ENCODE assay signal across 22 mouse cellular contexts in genomic region chr2:128859861-128860260, GRCm38 (mm10). TPM values are rescaled to one million over a fixed set of nuclear protein-coding genes. Genes with fewer than 3 reads are reported as not detected.
DNase-seq lines count a peak whose midpoint lies in the region; ATAC-seq and TF ChIP-seq lines count a peak whose summit lies in the region.
"Had no signal": no experiment of that assay in that cellular context is flagged by ENCODE, and none has a peak within 500 bp of the region (broad histone marks: within the 10 kb centered on the region; RNA-seq: fewer than 3 reads in every experiment).

No protein-coding gene starts in this region.

- H3K9ac ChIP-seq in hindbrain, postnatal 0 days (replicated peaks; ENCODE audit: low read length): no peak overlapping the region
- no peak overlapping the region for H3K9ac ChIP-seq in hindbrain, embryonic 16.5 days (ENCODE audit: low read depth, low read length)
- H3K9ac ChIP-seq in intestine, postnatal 0 days (ENCODE audit: low read depth, low read length): no peak overlapping the region

- no peaks in the 10 kb centered on the region for H3K4me1 ChIP-seq in hindbrain, postnatal 0 days (ENCODE audit: insufficient read depth, low read length)
- peaks cover 7% of the 10 kb centered on the region for H3K4me1 ChIP-seq in hindbrain, embryonic 16.5 days (ENCODE audit: control insufficient read depth, insufficient read depth, low read depth, low read length)
- H3K4me1 ChIP-seq in intestine, postnatal 0 days (replicated peaks; ENCODE audit: control insufficient read depth, insufficient read depth, low read length): no peaks in the 10 kb centered on the region

- no peaks in the 10 kb centered on the region for H3K9me3 ChIP-seq in hindbrain, postnatal 0 days (ENCODE audit: low read length)
- 0 out of 2 replicates have a peak, but pooled peaks cover 2% of the 10 kb centered on the region for H3K9me3 ChIP-seq in hindbrain, embryonic 16.5 days (ENCODE audit: control insufficient read depth, low read length)
- no peaks in the 10 kb centered on the region for H3K9me3 ChIP-seq in intestine, postnatal 0 days (ENCODE audit: control insufficient read depth)
- H3K9me3 ChIP-seq: heart, embryonic 10.5 days; hindbrain, embryonic 10.5 days had no signal

- H3K36me3 ChIP-seq in hindbrain, postnatal 0 days (ENCODE audit: insufficient read depth, low read length): no peaks in the 10 kb centered on the region
- H3K36me3 ChIP-seq in hindbrain, embryonic 16.5 days (ENCODE audit: control insufficient read depth, insufficient read depth, low read length): no peaks in the 10 kb centered on the region
- no peaks in the 10 kb centered on the region for H3K36me3 ChIP-seq in intestine, postnatal 0 days (ENCODE audit: control insufficient read depth, insufficient read depth)
- H3K36me3 ChIP-seq: heart, embryonic 10.5 days; hindbrain, embryonic 10.5 days had no signal

- DNase-seq in hindbrain, postnatal 0 days (ENCODE audit: low spot score): peak; percentile 47
- DNase-seq in Muller cell, postnatal 12 days (ENCODE audit: inconsistent ontology term): peak; percentile 85
- peak; percentile 69 for DNase-seq in brain, embryonic 14.5 days (ENCODE audit: low read depth)
- peak; percentile 30 for DNase-seq in lung, postnatal 36 days
- DNase-seq in gastrocnemius, postnatal 10 days: no peak
- DNase-seq in ovary, postnatal 14 days (ENCODE audit: low spot score): no peak
- DNase-seq: adrenal gland, postnatal 36 days; cerebellum, adult 2 months; gastrocnemius, postnatal 25 days; kidney, adult 2 months; kidney, postnatal 14 days; liver; right cerebral cortex, adult 18-20 months; thymus, postnatal 4 days had no signal

- H3K4me3 ChIP-seq in hindbrain, postnatal 0 days (ENCODE audit: low read length): no peak overlapping the region
- H3K4me3 ChIP-seq in hindbrain, embryonic 16.5 days (ENCODE audit: low read length): no peak overlapping the region
- no peak overlapping the region for H3K4me3 ChIP-seq in intestine, postnatal 0 days (ENCODE audit: low read depth, low read length)
- H3K4me3 ChIP-seq: heart, embryonic 10.5 days; hindbrain, embryonic 10.5 days; layer of hippocampus, adult 2 months had no signal

- WGBS in hindbrain, postnatal 0 days: 52% methylated on average over 3 of the region's 3 CpGs
- WGBS in hindbrain, embryonic 16.5 days: 61% methylated on average over 3 of the region's 3 CpGs
- WGBS in intestine, postnatal 0 days: 60% methylated on average over 3 of the region's 3 CpGs

- no peak for ATAC-seq in hindbrain, postnatal 0 days
- ATAC-seq in hindbrain, embryonic 16.5 days: no peak
- ATAC-seq in intestine, postnatal 0 days: no peak
- ATAC-seq: midbrain, embryonic 16.5 days had no signal

- H3K27ac ChIP-seq in hindbrain, postnatal 0 days: no peak overlapping the region
- H3K27ac ChIP-seq in hindbrain, embryonic 16.5 days (ENCODE audit: low read depth, low read length): no peak overlapping the region
- no peak overlapping the region for H3K27ac ChIP-seq in intestine, postnatal 0 days (ENCODE audit: low read depth, low read length)
- H3K27ac ChIP-seq: heart, embryonic 10.5 days; hindbrain, embryonic 10.5 days; layer of hippocampus, adult 2 months had no signal

- TF ChIP-seq POLR2A in brain, embryonic 14.5 days (IDR thresholded peaks at IDR 0.05; ENCODE audit: borderline replicate concordance, extremely low read depth, insufficient read depth, insufficient read length, poor library complexity, severe bottlenecking): no peak

- no peaks in the 10 kb centered on the region; the same call in 1 of the 2 replicates for H3K27me3 ChIP-seq in hindbrain, postnatal 0 days (ENCODE audit: insufficient read depth, low read length)
- H3K27me3 ChIP-seq in hindbrain, embryonic 16.5 days (replicated peaks; ENCODE audit: control insufficient read depth, insufficient read depth, low read length): peaks cover 6% of the 10 kb centered on the region; the same call in 1 of the 2 replicates
- peaks cover 15% of the 10 kb centered on the region; the same call in 1 of the 2 replicates for H3K27me3 ChIP-seq in intestine, postnatal 0 days (replicated peaks; ENCODE audit: control insufficient read depth, insufficient read depth, low read length)

- H3K4me2 ChIP-seq in hindbrain, postnatal 0 days (ENCODE audit: low read depth, low read length): no peak overlapping the region
- no peak overlapping the region for H3K4me2 ChIP-seq in hindbrain, embryonic 16.5 days (ENCODE audit: low read length)
- no peak overlapping the region for H3K4me2 ChIP-seq in intestine, postnatal 0 days (replicated peaks; ENCODE audit: low read depth)

- no peak for TF ChIP-seq CTCF in hindbrain, postnatal 0 days (IDR thresholded peaks at IDR 0.05; ENCODE audit: low read depth)
- no peak for TF ChIP-seq CTCF in brain, embryonic 14.5 days (IDR thresholded peaks at IDR 0.05; ENCODE audit: borderline replicate concordance, extremely low read depth, insufficient read depth, insufficient read length)
- no peak for TF ChIP-seq CTCF in intestine, postnatal 0 days (IDR thresholded peaks at IDR 0.05; ENCODE audit: low read depth)

RNA-seq across cellular contexts. Expression of gene Fbln7, which starts 2.9 kb away (rescaled TPM):
- total RNA-seq in hindbrain, postnatal 0 days (2014; rRNA removed): 2.9 and 3.3 TPM in 2 replicates
- polyA plus RNA-seq in hindbrain, postnatal 0 days (2015; fragmentation: Nextera tagmentation; extraction: Ambion mirVana): 3.6 and 4.3 TPM in 2 replicates
- polyA plus RNA-seq in hindbrain, embryonic 16.5 days (2015; fragmentation: Nextera tagmentation; extraction: Ambion mirVana): 3.7 and 4.3 TPM in 2 replicates
- 1.3 and 1.7 TPM in 2 replicates for polyA plus RNA-seq in brain, embryonic 14.5 days (2012; rRNA removed)
- total RNA-seq in gastrocnemius, postnatal 10 days (2021): 10 to 100 TPM; 12.1 to 12.8 TPM
- polyA plus RNA-seq in intestine, postnatal 0 days (2015; fragmentation: Nextera tagmentation; extraction: Ambion mirVana): 3.6 and 4.0 TPM in 2 replicates
- total RNA-seq: megakaryocyte-erythroid progenitor cell, adult 5-6 weeks; neutrophil, adult 5-6 weeks had no signal

RNA-seq across cellular contexts. Expression of gene Tmem87b, which starts 41.9 kb away (rescaled TPM):
- 26.3 and 29.0 TPM in 2 replicates for total RNA-seq in hindbrain, postnatal 0 days (2014; rRNA removed)
- polyA plus RNA-seq in hindbrain, postnatal 0 days (2015; fragmentation: Nextera tagmentation; extraction: Ambion mirVana): 35.2 and 38.5 TPM in 2 replicates
- polyA plus RNA-seq in hindbrain, embryonic 16.5 days (2015; fragmentation: Nextera tagmentation; extraction: Ambion mirVana): 35.1 and 35.9 TPM in 2 replicates
- 26.6 and 28.3 TPM in 2 replicates for polyA plus RNA-seq in brain, embryonic 14.5 days (2012; rRNA removed)
- 10 to 100 TPM; 16.2 to 19.3 TPM for total RNA-seq in gastrocnemius, postnatal 10 days (2021)
- polyA plus RNA-seq in intestine, postnatal 0 days (2015; fragmentation: Nextera tagmentation; extraction: Ambion mirVana): 108 and 112 TPM in 2 replicates

Comparison
In these comparisons a context has a peak if more than half of its experiments do, and no peak if none do; other contexts are left out.
1. DNase-seq: peak in hindbrain, postnatal 0 days (single experiment), Muller cell, postnatal 12 days (single experiment), brain, embryonic 14.5 days (single experiment) and lung, postnatal 36 days (single experiment); none in gastrocnemius, postnatal 10 days (single experiment) and ovary, postnatal 14 days (single experiment).